Mouse (Mus musculus) intestine, embryonic 16.5 days (tissue): Measurements from ENCODE around the gene Tnrc6b. TPM values are rescaled to one million over a fixed set of nuclear protein-coding genes. Genes with fewer than 3 reads are reported as not detected.

Source experiments
- ATAC-seq: fragments of 200-750 bp; cut with Nextera tagmentation; 2 replicates; pipeline ENCODE4 v1.8.0; 2017; ENCODE audit warnings: moderate TSS enrichment, moderate library complexity
- H3K27ac ChIP-seq: fragments of 300-500 bp; sonication (generic); 2 replicates; pipeline ENCODE4 v1.5.1; 2014; ENCODE audit warnings: mild to moderate bottlenecking, low read length
- H3K27me3 ChIP-seq: fragments of 300-500 bp; sonication (generic); replicated peaks from 2 replicates; pipeline ENCODE4 v1.6.1; 2014; ENCODE audit warnings: low read length, control low read depth, mixed read lengths; ENCODE audit not compliant: control insufficient read depth, insufficient read depth
- H3K36me3 ChIP-seq: fragments of 300-500 bp; sonication (generic); 2 replicates; pipeline ENCODE4 v1.6.1; 2014; ENCODE audit warnings: low read length, control low read depth; ENCODE audit not compliant: control insufficient read depth, insufficient read depth
- H3K4me1 ChIP-seq: fragments of 300-500 bp; sonication (generic); 2 replicates; pipeline ENCODE4 v1.6.1; 2014; ENCODE audit warnings: low read length, control low read depth, mixed read lengths; ENCODE audit not compliant: control insufficient read depth, insufficient read depth
- H3K4me2 ChIP-seq: fragments of 300-500 bp; sonication (generic); 2 replicates; pipeline ENCODE4 v1.6.1; 2014; ENCODE audit warnings: low read depth, low read length, control low read depth
- H3K4me3 ChIP-seq: fragments of 300-500 bp; sonication (generic); 2 replicates; pipeline ENCODE4 v1.5.1; 2014; ENCODE audit warnings: mild to moderate bottlenecking, low read length
- H3K9ac ChIP-seq: fragments of 300-500 bp; sonication (generic); 2 replicates; pipeline ENCODE4 v1.6.1; 2014; ENCODE audit warnings: low read depth, low read length
- H3K9me3 ChIP-seq: fragments of 300-500 bp; sonication (generic); 2 replicates; pipeline ENCODE4 v1.6.1; 2016; ENCODE audit warnings: low read length, control low read depth; ENCODE audit not compliant: control insufficient read depth
- WGBS: fragments of 180-500 bp; shearing (Covaris S2); extraction: QIAGEN DNeasy Blood & Tissue Kit; methylation state at CpG from one replicate; pipeline ENCODE4 v1.1.7; 2014; 5-methylcytosine and 5-hydroxymethylcytosine counted together
- polyA plus RNA-seq: library from polyadenylated mRNA; unstranded; fragments of >200 nt; fragmentation: Nextera tagmentation; extraction: Ambion mirVana; gene quantifications from 2 replicates; pipeline ENCODE4 v1.2.1, GENCODE M21; 2015

The Tnrc6b gene
- polyA plus RNA-seq, 1 experiment from 2014 or later: 18.0 TPM

DNA sequence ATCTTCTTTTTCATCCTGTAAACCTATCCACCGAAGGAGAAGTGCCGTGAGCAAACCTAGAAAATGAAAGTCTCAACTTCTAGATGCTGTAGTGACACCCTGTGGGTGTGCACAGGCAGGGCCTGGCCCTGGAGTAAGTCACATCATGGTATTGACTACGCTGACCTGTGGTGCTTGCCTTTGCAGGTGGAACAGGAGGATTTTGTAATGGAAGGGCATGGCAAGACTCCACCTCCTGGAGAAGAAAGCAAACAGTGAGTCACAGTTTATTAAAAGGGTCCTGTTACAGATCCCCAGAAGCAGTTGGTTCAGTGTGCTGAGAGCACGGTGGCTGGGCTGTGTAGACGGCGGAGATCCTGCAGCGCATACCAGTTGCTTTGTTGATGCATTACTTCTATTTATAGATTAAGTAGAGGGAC is 73.4 kb downstream of the Tnrc6b start:
- H3K36me3 ChIP-seq: no peaks in the 10 kb centered on the region
- no peak overlapping the region for H3K4me3 ChIP-seq
- no peak overlapping the region for H3K27ac ChIP-seq
- peaks cover 4% of the 10 kb centered on the region; the same call in 1 of the 2 replicates for H3K4me1 ChIP-seq
- no peak overlapping the region for H3K9ac ChIP-seq
- no peaks in the 10 kb centered on the region for H3K9me3 ChIP-seq
- no peak overlapping the region for H3K4me2 ChIP-seq
- 37% methylated on average over 7 of the region's 7 CpGs for WGBS
- H3K27me3 ChIP-seq: no peaks in the 10 kb centered on the region
- ATAC-seq: peak; percentile 89

DNA sequence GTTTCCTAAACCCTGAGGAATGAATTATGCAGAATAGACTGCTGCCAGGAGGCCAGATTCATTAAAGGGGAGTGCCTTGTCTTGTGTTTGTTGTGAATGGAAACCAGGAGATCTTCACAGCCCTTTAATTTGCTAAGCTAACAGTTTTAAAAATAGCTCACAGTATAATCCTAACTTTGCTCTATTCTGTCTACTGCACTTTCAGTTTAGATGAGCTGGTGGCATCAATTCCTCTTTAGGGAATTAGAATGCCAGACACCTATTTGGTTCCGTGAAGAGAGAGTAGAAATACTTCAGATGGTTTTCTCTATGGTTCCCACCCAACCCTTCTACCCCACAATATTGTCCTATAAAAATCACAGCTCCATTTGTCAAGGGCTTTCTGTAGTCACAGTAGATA is 74.6 kb downstream of the Tnrc6b start:
- 73% methylated on average over 1 of the region's 1 CpGs for WGBS

DNA sequence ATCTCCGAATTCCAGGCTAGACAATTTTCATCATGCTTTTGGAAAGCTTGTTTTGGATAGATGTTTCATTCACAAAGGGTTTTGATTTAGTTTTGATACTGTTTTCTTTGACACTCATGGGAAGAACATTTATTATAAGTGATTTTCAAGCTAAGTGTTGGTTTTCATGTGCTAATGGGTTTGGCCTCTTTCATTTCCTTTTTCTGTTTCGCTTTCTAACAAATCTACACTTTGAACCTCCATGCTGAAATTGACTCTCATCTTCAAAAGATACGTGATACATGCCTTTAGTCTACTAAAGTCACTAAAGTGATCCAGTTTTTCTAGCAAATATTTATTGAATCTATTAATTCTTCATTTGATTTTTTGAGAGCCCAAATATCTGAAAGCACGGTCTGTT is 76.6 kb downstream of the Tnrc6b start:
- no peaks in the 10 kb centered on the region for H3K27me3 ChIP-seq
- no peak for ATAC-seq
- no peak overlapping the region for H3K27ac ChIP-seq
- peaks cover 4% of the 10 kb centered on the region; the same call in 1 of the 2 replicates for H3K4me1 ChIP-seq
- H3K9me3 ChIP-seq: no peaks in the 10 kb centered on the region
- H3K36me3 ChIP-seq: no peaks in the 10 kb centered on the region
- WGBS: 94% methylated on average over 4 of the region's 4 CpGs
- no peak overlapping the region for H3K9ac ChIP-seq
- H3K4me3 ChIP-seq: no peak overlapping the region
- no peak overlapping the region for H3K4me2 ChIP-seq

More for the DNA sequence above, 74.6 kb downstream of the Tnrc6b start:
- H3K27me3 ChIP-seq: no peaks in the 10 kb centered on the region
- no peak overlapping the region for H3K4me2 ChIP-seq
- peaks cover 4% of the 10 kb centered on the region; the same call in 1 of the 2 replicates for H3K4me1 ChIP-seq
- H3K36me3 ChIP-seq: no peaks in the 10 kb centered on the region
- no peak overlapping the region for H3K9ac ChIP-seq
- H3K27ac ChIP-seq: no peak overlapping the region
- H3K9me3 ChIP-seq: no peaks in the 10 kb centered on the region
- H3K4me3 ChIP-seq: no peak overlapping the region
- ATAC-seq: no peak

DNA sequence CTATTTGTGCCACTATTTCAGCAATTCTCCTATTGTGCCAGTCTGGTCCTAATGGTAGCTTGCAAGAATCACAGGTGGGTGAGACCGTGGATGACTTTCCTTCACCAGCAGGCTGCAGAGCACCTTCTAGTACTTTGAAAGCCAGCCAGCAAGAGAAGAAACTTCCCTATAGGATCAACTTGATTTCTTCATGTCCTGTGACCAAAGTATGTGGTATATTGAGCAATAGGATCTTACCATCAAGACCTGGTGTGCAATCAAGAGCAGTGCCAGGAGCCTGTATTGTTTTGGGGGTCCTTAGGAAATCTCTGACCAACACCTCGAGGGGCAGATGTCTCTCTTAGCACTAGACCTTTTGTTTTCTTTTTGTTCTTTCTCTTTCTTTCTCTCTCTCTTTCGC is 81.4 kb downstream of the Tnrc6b start:
- H3K4me3 ChIP-seq: no peak overlapping the region
- no peak overlapping the region for H3K27ac ChIP-seq
- H3K9me3 ChIP-seq: no peaks in the 10 kb centered on the region
- ATAC-seq: no peak
- H3K9ac ChIP-seq: no peak overlapping the region
- no peaks in the 10 kb centered on the region for H3K36me3 ChIP-seq
- peaks cover 4% of the 10 kb centered on the region for H3K4me1 ChIP-seq
- H3K4me2 ChIP-seq: no peak overlapping the region
- no peaks in the 10 kb centered on the region for H3K27me3 ChIP-seq
- 83% methylated on average over 3 of the region's 3 CpGs for WGBS

DNA sequence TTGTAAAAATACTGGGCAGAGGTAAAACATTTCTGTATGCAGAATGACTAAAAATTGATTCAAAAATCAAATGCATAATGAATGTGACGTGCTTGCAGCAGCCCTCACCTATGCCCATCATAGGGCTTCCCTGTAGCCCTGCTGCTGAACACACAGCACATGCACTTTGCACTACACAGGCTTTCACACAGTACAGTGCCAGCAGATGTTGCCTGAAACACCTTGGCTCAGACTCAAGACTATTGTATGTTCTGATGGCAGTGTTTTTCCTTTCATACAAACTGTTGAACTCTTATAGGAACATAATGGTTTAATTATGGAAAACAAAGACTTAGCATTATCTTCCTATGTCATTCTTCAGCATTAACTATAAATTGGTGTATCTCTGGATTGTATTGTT is 84.0 kb downstream of the Tnrc6b start:
- Histone ChIP-seq H3K9me3 (no peaks in the 10 kb centered on the region), H3K4me1 (peaks cover 6% of the 10 kb centered on the region), H3K4me3 (no peak overlapping the region), H3K4me2 (no peak overlapping the region), H3K27ac (no peak overlapping the region), H3K9ac (no peak overlapping the region), H3K27me3 (no peaks in the 10 kb centered on the region), H3K36me3 (no peaks in the 10 kb centered on the region)
- no peak for ATAC-seq
- WGBS: 84% methylated on average over 1 of the region's 1 CpGs

DNA sequence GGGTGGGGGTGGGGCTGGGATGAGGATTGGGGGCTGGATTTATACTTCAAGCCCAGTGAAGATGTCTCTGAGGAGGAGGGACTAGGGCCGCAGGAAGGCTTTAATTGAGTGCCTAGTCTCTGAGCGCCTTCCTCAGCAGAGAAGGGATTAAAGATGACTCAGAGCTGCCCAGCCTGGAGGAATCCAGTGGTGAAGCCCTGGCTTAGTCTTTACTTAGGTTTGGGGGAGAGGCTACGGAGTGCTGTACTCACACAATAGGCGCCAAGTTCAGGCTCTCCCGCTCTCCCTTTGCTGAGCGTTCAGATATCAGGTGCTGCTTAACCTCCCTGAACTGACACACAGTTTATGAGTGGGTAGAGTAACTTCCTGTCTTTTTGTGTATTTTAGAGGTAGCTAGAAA is 86.6 kb downstream of the Tnrc6b start:
- Histone ChIP-seq H3K4me2 (peak overlapping the region; percentile 73), H3K9me3 (no peaks in the 10 kb centered on the region), H3K9ac (peak overlapping the region; percentile 62; the same call in 1 of the 2 replicates), H3K36me3 (no peaks in the 10 kb centered on the region), H3K27me3 (no peaks in the 10 kb centered on the region), H3K4me3 (peak overlapping the region; percentile 59), H3K4me1 (peaks cover 17% of the 10 kb centered on the region), H3K27ac (peak overlapping the region; percentile 67)
- WGBS: 0% methylated on average over 6 of the region's 6 CpGs
- peak; percentile 81 for ATAC-seq

DNA sequence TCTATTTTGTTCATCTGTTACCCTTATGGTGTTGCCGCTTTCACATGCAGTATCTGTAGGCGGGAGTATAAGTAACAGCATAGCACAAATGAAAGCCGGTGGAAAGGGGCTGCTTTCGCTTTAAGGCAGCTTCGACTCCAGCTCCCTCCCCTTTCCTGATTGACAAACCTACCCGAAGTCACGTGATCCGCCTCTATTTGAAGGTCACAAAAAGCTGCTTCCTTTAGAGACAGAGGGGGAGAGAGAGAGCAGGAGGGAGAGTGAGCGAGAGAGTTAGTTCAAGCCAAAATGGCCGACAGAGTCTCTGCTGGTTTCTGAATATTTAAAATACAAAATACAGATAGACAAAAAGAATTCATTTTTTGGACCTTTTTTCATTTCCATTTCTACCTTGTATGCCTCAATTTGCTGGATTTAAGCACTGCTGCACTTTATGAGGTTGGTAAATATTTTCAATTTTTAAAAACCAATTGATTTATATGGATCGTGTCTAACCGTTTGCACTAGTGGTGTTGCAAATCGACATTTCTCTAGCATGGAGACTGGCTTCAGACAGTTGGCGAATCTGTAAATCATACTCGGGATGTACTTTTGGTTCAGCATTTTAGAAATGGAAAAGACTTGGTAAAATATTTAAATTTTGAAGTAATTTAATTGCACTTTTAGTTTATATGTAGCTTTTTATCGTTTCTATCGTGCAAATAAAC is 87.4 kb downstream of the Tnrc6b start:
- Histone ChIP-seq H3K9ac (peak overlapping the region; percentile 72), H3K27ac (peak overlapping the region; percentile 84), H3K4me2 (peak overlapping the region; percentile 73), H3K4me1 (peaks cover 17% of the 10 kb centered on the region), H3K9me3 (no peaks in the 10 kb centered on the region), H3K4me3 (peak overlapping the region; percentile 59), H3K36me3 (no peaks in the 10 kb centered on the region), H3K27me3 (no peaks in the 10 kb centered on the region)
- peak; percentile 92 for ATAC-seq
- WGBS: under 1% methylated on average over 17 of the region's 17 CpGs

DNA sequence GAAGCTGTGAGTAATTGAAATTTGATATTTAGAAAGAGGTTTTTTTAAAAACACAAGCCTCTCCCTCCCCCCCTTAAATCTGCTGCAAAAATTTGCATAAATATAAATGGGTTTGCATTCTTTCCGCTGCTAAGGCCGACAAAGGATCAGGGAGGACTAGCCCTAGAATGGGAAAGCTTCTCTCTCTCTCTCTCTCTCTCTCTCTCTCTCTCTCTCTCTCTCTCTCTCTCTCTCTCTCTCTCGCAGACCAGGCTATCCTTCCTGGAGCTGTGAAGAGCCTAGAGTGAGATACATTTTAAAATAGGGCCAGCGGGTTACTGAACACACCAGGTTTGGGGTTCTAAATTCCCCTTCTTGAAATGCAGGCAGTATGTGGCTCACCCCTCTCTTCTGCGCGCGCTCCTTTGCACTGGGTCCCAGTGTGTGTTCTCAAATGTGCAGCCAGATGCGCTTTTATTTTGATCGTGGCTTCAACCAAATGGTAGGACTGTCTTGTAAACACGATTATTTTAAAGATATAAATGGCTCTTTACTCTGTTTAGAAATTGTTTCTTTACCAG is 88.0 kb downstream of the Tnrc6b start:
- Histone ChIP-seq H3K27ac (peak overlapping the region; percentile 84), H3K4me2 (peak overlapping the region; percentile 67), H3K4me1 (peaks cover 17% of the 10 kb centered on the region), H3K36me3 (no peaks in the 10 kb centered on the region), H3K27me3 (no peaks in the 10 kb centered on the region), H3K4me3 (peak overlapping the region; percentile 59), H3K9ac (peak overlapping the region; percentile 72), H3K9me3 (no peaks in the 10 kb centered on the region)
- peak; percentile 53 for ATAC-seq
- under 1% methylated on average over 10 of the region's 10 CpGs for WGBS

DNA sequence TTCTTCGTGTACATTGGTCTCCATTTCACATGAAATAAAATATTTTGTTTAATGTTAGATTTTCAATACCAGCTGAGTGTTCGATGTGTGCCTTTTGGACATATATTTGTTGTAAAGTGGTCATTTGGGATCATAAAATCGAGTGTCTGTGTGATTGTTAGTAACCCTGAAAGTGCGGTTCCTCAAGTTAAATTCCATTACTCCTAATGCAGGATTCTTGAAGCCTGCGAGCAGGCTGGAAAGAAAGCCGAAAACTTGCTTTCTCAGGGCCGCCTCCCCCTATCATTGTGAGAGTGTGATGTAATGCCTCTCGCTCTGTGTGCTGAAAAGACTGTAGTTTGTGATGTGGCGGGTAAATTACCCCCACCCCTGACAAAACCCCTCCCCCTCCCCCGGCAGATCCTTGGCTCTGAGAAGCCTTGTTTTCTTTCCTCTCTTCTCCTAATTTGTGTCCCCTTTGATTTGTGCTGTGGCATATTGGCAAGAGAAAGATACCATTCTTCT is 88.6 kb downstream of the Tnrc6b start:
- no peaks in the 10 kb centered on the region for H3K9me3 ChIP-seq
- H3K9ac ChIP-seq: peak overlapping the region; percentile 72
- WGBS: under 1% methylated on average over 10 of the region's 10 CpGs
- peak overlapping the region; percentile 67 for H3K4me2 ChIP-seq
- no peaks in the 10 kb centered on the region for H3K36me3 ChIP-seq
- H3K27ac ChIP-seq: peak overlapping the region; percentile 66
- peaks cover 21% of the 10 kb centered on the region for H3K4me1 ChIP-seq
- peak; percentile 36; the same call in 1 of the 2 replicates for ATAC-seq
- no peaks in the 10 kb centered on the region for H3K27me3 ChIP-seq
- peak overlapping the region; percentile 59 for H3K4me3 ChIP-seq
